Mouse (Mus musculus) lung, postnatal 0 days (tissue): ENCODE measurements around the gene 4933409G03Rik. TPM values are rescaled to one million over a fixed set of nuclear protein-coding genes. Genes with fewer than 3 reads are reported as not detected.

Experiments
- polyA plus RNA-seq: library from polyadenylated mRNA; unstranded; fragments of >200 nt; fragmentation: Nextera tagmentation; extraction: Ambion mirVana; gene quantifications from 2 replicates; pipeline ENCODE4 v1.2.1, GENCODE M21; 2015

The 4933409G03Rik gene
- polyA plus RNA-seq, 1 experiment from 2014 or later = not detected

Other genes with a start within 250 kb of the 4933409G03Rik start
- 11.8 and 12.0 TPM in 2 replicates for gene Stk39, start 110.1 kb upstream of the 4933409G03Rik start, polyA plus RNA-seq
- gene 4932414N04Rik, start 74.1 kb downstream of the 4933409G03Rik start, polyA plus RNA-seq = not detected in 2 replicates